Mouse (Mus musculus) adrenal gland, postnatal 14 days (tissue): ENCODE measurements around the gene Ccdc107. TPM values are rescaled to one million over a fixed set of nuclear protein-coding genes. Genes with fewer than 3 reads are reported as not detected.
A peak's percentile ranks its signal among the peaks of the same experiment; 100 is the strongest.

ENCODE experiments used
- DNase-seq: peaks from one replicate; pipeline ENCODE4 v3.0.0; 2021; ENCODE audit warnings: mixed read lengths
- long read RNA-seq, 2 experiments: library from polyadenylated mRNA; stranded (forward); transcript quantifications; one replicate each; pipeline ENCODE4 v2.0.0; 2021
- total RNA-seq: library from RNA; stranded (reverse); gene quantifications from 2 replicates; pipeline ENCODE4 v1.2.3, GENCODE M21; 2021

Gene Ccdc107
- total RNA-seq, result 48.3 and 50.0 TPM in 2 replicates
- long read RNA-seq, experiment 1, transcript Ccdc107-202 (5 exons, 865 nt), result minor isoform, 5 of 73 reads
- long read RNA-seq, experiment 1, transcript Ccdc107-201 (6 exons, 817 nt), result major isoform, 55 of 73 reads
- long read RNA-seq, experiment 1, partial matches to known transcripts, result 9 of 73 reads
- long read RNA-seq, experiment 1, other reads (novel, unspliced or antisense), result 4 of 73 reads
- long read RNA-seq, experiment 2, transcript Ccdc107-201 (6 exons, 817 nt), result major isoform, 65 of 77 reads
- long read RNA-seq, experiment 2, partial matches to known transcripts, result 7 of 77 reads
- long read RNA-seq, experiment 2, other reads (novel, unspliced or antisense), result 4 of 77 reads

- DNase-seq, result peak; percentile 93
Observed at GRCm38 (mm10) chr4:43492821-43493185, at the start of gene Ccdc107. TSS of gene Ccdc107 (plus strand) at chr4:43492900.

- peak; percentile 61 for DNase-seq
Observed at GRCm38 (mm10) chr4:43443511-43443910, 49.2 kb upstream of the Ccdc107 start.

GRCm38 (mm10) chr4:43447251-43447650 is 45.4 kb upstream of the Ccdc107 start:
- peak; percentile 73 for DNase-seq

GRCm38 (mm10) chr4:43448554-43448953 is 44.1 kb upstream of the Ccdc107 start:
- DNase-seq, result peak; percentile 77

GRCm38 (mm10) chr4:43452315-43452714 is 40.4 kb upstream of the Ccdc107 start:
- no peak for DNase-seq

GRCm38 (mm10) chr4:43453413-43453812 is 39.3 kb upstream of the Ccdc107 start:
- no peak for DNase-seq

- DNase-seq, result no peak
Observed at GRCm38 (mm10) chr4:43454041-43454836, 38.5 kb upstream of the Ccdc107 start, which contains the start of gene Cd72. TSS of gene Cd72 (minus strand) at chr4:43454628.

GRCm38 (mm10) chr4:43456470-43456869 is 36.2 kb upstream of the Ccdc107 start:
- DNase-seq, result no peak

GRCm38 (mm10) chr4:43457124-43457523 is 35.6 kb upstream of the Ccdc107 start:
- no peak for DNase-seq

GRCm38 (mm10) chr4:43463102-43463501 is 29.6 kb upstream of the Ccdc107 start:
- no peak for DNase-seq

- no peak for DNase-seq
Observed at GRCm38 (mm10) chr4:43465935-43466334, 26.8 kb upstream of the Ccdc107 start.

- no peak for DNase-seq
Observed at GRCm38 (mm10) chr4:43466872-43467271, 25.8 kb upstream of the Ccdc107 start.

GRCm38 (mm10) chr4:43470301-43470700 is 22.4 kb upstream of the Ccdc107 start:
- DNase-seq, result no peak

- DNase-seq, result no peak
Observed at GRCm38 (mm10) chr4:43473636-43474035, 19.1 kb upstream of the Ccdc107 start.

- DNase-seq, result no peak
Observed at GRCm38 (mm10) chr4:43476604-43477003, 16.1 kb upstream of the Ccdc107 start.

- DNase-seq, result peak; percentile 93
Observed at GRCm38 (mm10) chr4:43477857-43478533, 14.7 kb upstream of the Ccdc107 start.

- DNase-seq, result peak; percentile 29
Observed at GRCm38 (mm10) chr4:43478534-43478858, 14.2 kb upstream of the Ccdc107 start.

GRCm38 (mm10) chr4:43478906-43479832 is 13.5 kb upstream of the Ccdc107 start:
- DNase-seq, result peak; percentile 87

GRCm38 (mm10) chr4:43480985-43481384 is 11.7 kb upstream of the Ccdc107 start:
- no peak for DNase-seq

- no peak for DNase-seq
Observed at GRCm38 (mm10) chr4:43481894-43482456, 10.7 kb upstream of the Ccdc107 start.

- peak; percentile 65 for DNase-seq
Observed at GRCm38 (mm10) chr4:43482591-43482990, 10.1 kb upstream of the Ccdc107 start.
